Mouse (Mus musculus) G1E (cell line): ENCODE data around the gene Sec61a1. TPM values are rescaled to one million over a fixed set of nuclear protein-coding genes. Genes with fewer than 3 reads are reported as not detected.
A peak's percentile ranks its signal among the peaks of the same experiment; 100 is the strongest.

Experiments used
- ATAC-seq: 2 replicates; pipeline ENCODE4 v1.8.0; 2016; ENCODE audit warnings: mild to moderate bottlenecking; ENCODE audit not compliant: insufficient number of reproducible peaks, poor library complexity, low FRiP score, severe bottlenecking; ENCODE audit errors: extremely low read depth
- DNase-seq: peaks from one replicate; pipeline ENCODE4 v3.0.0; 2012; ENCODE audit warnings: low spot score
- H3K27me3 ChIP-seq: 2 replicates; pipeline ENCODE4 v1.6.1; 2012; ENCODE audit warnings: mild to moderate bottlenecking, low read length, inconsistent platforms; ENCODE audit not compliant: insufficient read depth
- H3K36me3 ChIP-seq: replicated peaks from 2 replicates; pipeline ENCODE3; 2012; ENCODE audit warnings: mild to moderate bottlenecking, inconsistent platforms
- H3K4me1 ChIP-seq: 2 replicates; pipeline ENCODE4 v1.6.1; 2012; ENCODE audit warnings: low read depth, low read length, inconsistent platforms, mixed read lengths; ENCODE audit not compliant: insufficient read depth
- H3K4me3 ChIP-seq: 2 replicates; pipeline ENCODE4 v1.5.1; 2012; ENCODE audit warnings: low read depth, mild to moderate bottlenecking, inconsistent platforms, low read length, moderate library complexity, mixed read lengths
- H3K9me3 ChIP-seq: replicated peaks from 2 replicates; pipeline ENCODE4 v1.6.1; 2012; ENCODE audit warnings: inconsistent platforms
- CTCF ChIP-seq: IDR thresholded peaks from 2 replicates; pipeline ENCODE4 v1.5.1; 2012; ENCODE audit warnings: low read depth, low read length, inconsistent platforms, mixed read lengths
- GATA1 ChIP-seq: IDR thresholded peaks from 2 replicates; pipeline ENCODE4 v1.6.1; 2012; ENCODE audit warnings: borderline replicate concordance, low read length, inconsistent platforms, mixed read lengths
- GATA2 ChIP-seq: IDR thresholded peaks from 2 replicates; pipeline ENCODE4 v1.6.1; 2012; ENCODE audit warnings: low read depth, low read length, inconsistent platforms, borderline replicate concordance
- POLR2AphosphoS5 ChIP-seq: IDR thresholded peaks from 2 replicates; pipeline ENCODE4 v1.6.1; 2012; ENCODE audit warnings: low read depth, low read length, inconsistent platforms; ENCODE audit not compliant: insufficient replicate concordance
- TAL1 ChIP-seq: conservative IDR thresholded peaks from 2 replicates; pipeline ENCODE4 v1.6.1; 2012; ENCODE audit warnings: low read depth, low read length, inconsistent platforms, mixed read lengths
- polyA plus RNA-seq: library from polyadenylated mRNA; stranded (reverse); fragments of >175 nt; gene quantifications from 2 replicates; pipeline ENCODE4 v1.2.3, GENCODE M21; 2012
- total RNA-seq, 2 experiments: library from RNA; stranded (forward) in 1 of 2; stranded (reverse) in 1 of 2; fragments of 200-1000 nt in 1 of 2; fragments of >200 nt in 1 of 2; fragmentation: Nextera tagmentation in 1 of 2; gene quantifications; 2 replicates each; pipeline ENCODE4 v1.2.3; 2014 to 2017

Gene Sec61a1
- total and polyA plus RNA-seq, 3 experiments = 76.1 to 182 (median 86.0) TPM

DNA sequence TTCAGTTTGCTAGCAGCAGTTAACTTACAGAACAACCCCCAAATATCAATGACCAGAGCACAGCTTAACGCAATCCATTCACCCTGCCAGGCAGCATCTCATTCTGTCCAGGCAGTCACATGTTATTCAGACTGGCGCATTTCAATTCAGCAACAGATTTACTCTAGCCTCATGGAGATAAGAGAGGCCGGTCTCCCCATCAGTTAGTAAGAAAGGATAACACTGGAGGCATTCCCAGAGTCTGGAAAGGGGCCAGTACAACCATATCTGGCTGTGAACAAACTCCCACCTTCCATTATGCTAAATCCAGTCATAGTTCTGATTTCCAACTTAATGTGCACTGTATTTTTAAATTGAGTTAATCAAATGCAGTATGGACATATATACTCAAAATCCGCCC, 4.2 kb downstream of the Sec61a1 start:
- DNase-seq (no peak), ATAC-seq (no peak)
- Histone ChIP-seq H3K4me1 (peaks cover 42% of the 10 kb centered on the region), H3K4me3 (no peak overlapping the region), H3K36me3 (peaks cover 76% of the 10 kb centered on the region), H3K9me3 (0 out of 2 replicates have a peak, but pooled peaks cover 3% of the 10 kb centered on the region), H3K27me3 (no peaks in the 10 kb centered on the region)
- no peak for TF ChIP-seq POLR2AphosphoS5
- TF ChIP-seq GATA1 = no peak
- TF ChIP-seq CTCF = no peak
- no peak for TF ChIP-seq GATA2
- no peak for TF ChIP-seq TAL1

DNA sequence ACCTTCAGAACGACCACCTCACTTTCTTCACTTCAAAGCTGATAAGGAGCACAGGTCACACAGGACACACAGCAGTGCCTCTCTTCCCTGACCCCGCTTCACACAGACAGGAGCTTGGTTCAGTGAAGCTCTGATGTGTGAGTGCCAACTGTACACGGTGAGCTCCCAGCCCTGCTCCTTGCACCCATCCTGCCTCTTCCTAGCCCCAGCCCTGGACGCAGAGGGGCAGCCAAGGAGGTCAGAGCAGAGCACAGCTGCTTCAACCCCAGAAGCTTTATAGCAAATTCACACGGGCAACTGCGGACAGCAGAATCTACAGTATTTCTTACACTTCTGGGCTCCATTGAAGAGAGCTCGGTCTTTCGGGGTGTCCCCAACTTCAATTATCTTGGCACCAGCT, 4.7 kb downstream of the Sec61a1 start:
- Histone ChIP-seq H3K27me3 (no peaks in the 10 kb centered on the region), H3K9me3 (0 out of 2 replicates have a peak, but pooled peaks cover 3% of the 10 kb centered on the region), H3K4me3 (no peak overlapping the region), H3K36me3 (peaks cover 81% of the 10 kb centered on the region), H3K4me1 (peaks cover 37% of the 10 kb centered on the region)
- DNase-seq = no peak
- TF ChIP-seq TAL1 (no peak), CTCF (no peak), POLR2AphosphoS5 (no peak), GATA2 (no peak)
- no peak for ATAC-seq

DNA sequence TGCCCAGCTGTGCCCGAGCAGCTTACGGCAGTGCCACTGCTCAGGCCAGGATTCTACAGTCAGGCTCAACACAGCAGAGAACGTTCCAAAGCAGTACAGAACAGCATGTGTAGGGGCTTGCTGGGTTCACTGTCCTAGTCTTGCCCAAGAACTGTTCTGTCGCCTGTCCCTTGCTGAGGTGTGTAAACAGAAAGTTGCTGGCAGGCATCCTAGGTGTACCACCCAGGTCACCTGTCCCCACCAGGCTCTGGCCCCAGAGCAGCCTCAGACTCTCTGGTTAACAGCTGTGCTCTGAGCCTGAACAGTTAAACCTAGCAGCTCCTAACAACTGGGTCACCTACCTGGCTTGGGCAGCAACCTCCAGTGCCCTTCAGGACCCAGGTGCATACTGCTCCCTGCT, 15.7 kb downstream of the Sec61a1 start:
- no peak for TF ChIP-seq CTCF
- TF ChIP-seq GATA2 = no peak
- TF ChIP-seq TAL1 = no peak
- no peak for TF ChIP-seq GATA1
- TF ChIP-seq POLR2AphosphoS5 = 0 out of 2 replicates have a peak, but pooled peaks have one; percentile 31
- peak overlapping the region; percentile 10; the same call in 1 of the 2 replicates for H3K4me3 ChIP-seq
- peaks cover 92% of the 10 kb centered on the region for H3K36me3 ChIP-seq
- peaks cover 60% of the 10 kb centered on the region for H3K4me1 ChIP-seq
- H3K27me3 ChIP-seq = no peaks in the 10 kb centered on the region; the same call in 1 of the 2 replicates
- no peak for ATAC-seq
- no peaks in the 10 kb centered on the region for H3K9me3 ChIP-seq
- no peak for DNase-seq

DNA sequence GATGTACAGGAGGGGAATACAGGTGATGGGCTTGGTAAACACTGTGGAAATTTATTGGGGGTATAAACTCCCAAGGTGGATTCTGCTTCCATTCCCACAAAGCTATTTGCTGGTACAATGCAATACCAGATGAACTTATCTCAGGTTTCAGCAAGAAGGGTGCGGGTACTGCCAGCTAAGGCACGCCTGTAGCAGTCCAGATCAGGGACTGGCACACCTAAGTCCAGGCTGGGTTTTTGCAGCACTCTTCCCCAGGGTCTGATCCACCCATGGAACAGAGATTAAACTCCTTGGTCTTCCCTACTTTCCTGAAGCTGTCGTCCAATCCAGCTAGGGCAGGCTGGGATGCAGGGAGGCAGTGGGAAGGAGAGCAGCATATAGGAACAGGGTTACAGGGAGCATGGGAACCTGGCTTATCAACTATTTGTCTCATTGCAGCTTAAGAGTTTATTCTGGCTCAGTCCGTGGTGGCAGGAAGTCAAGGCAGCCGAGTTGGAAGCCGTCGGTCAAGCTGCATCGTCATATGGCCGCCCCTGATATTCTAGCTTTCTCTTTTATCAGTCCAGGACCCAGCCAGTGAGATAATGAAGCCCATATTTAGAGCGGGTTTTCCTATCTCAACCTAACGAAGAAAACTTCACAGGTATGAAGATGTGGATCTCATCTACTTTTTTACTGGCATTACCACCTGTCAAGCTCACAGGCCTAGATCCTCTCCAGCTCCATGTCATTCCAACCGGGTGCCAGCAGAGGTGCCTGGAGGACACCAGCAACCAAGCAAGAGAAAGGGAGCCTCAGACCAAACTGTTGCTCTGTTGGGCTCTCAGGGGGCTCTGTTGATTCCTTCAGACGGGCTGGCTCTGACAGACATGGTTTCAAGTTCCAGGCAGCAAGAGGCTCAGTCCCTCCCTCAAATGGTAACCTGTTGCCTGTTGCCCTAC, 16.4 kb downstream of the Sec61a1 start:
- H3K36me3 ChIP-seq = peaks cover 92% of the 10 kb centered on the region
- no peaks in the 10 kb centered on the region; the same call in 1 of the 2 replicates for H3K27me3 ChIP-seq
- DNase-seq (peak; percentile 19), ATAC-seq (no peak; the same call in 1 of the 2 replicates)
- H3K4me3 ChIP-seq = peak overlapping the region; percentile 10; the same call in 1 of the 2 replicates
- H3K9me3 ChIP-seq = no peaks in the 10 kb centered on the region
- peaks cover 60% of the 10 kb centered on the region for H3K4me1 ChIP-seq
- TF ChIP-seq CTCF = no peak
- no peak for TF ChIP-seq POLR2AphosphoS5
- no peak for TF ChIP-seq GATA1

DNA sequence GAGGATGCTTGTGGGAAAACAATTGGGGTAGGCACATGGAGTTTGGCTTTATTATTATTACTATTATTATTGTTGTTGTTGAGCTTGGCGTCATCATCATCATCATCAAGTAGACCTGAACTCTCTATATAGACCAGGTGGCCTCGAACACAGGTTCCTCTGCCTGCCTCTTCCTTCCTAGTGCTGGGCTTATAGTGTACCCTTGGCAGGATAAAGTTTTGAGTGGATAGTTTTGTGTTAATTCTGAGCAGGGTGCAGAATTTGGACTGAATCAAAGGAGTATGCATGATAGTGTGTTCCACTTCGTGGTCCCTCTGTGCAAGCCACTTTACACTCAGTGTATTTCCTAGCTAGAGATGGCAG, 18.3 kb downstream of the Sec61a1 start:
- DNase-seq = no peak
- peaks cover 90% of the 10 kb centered on the region for H3K36me3 ChIP-seq
- TF ChIP-seq CTCF (no peak), POLR2AphosphoS5 (no peak), GATA1 (no peak), TAL1 (no peak), GATA2 (no peak)
- H3K27me3 ChIP-seq = no peaks in the 10 kb centered on the region; the same call in 1 of the 2 replicates
- peaks cover 60% of the 10 kb centered on the region for H3K4me1 ChIP-seq
- ATAC-seq = no peak
- H3K9me3 ChIP-seq = no peaks in the 10 kb centered on the region
- peak overlapping the region; percentile 71 for H3K4me3 ChIP-seq

DNA sequence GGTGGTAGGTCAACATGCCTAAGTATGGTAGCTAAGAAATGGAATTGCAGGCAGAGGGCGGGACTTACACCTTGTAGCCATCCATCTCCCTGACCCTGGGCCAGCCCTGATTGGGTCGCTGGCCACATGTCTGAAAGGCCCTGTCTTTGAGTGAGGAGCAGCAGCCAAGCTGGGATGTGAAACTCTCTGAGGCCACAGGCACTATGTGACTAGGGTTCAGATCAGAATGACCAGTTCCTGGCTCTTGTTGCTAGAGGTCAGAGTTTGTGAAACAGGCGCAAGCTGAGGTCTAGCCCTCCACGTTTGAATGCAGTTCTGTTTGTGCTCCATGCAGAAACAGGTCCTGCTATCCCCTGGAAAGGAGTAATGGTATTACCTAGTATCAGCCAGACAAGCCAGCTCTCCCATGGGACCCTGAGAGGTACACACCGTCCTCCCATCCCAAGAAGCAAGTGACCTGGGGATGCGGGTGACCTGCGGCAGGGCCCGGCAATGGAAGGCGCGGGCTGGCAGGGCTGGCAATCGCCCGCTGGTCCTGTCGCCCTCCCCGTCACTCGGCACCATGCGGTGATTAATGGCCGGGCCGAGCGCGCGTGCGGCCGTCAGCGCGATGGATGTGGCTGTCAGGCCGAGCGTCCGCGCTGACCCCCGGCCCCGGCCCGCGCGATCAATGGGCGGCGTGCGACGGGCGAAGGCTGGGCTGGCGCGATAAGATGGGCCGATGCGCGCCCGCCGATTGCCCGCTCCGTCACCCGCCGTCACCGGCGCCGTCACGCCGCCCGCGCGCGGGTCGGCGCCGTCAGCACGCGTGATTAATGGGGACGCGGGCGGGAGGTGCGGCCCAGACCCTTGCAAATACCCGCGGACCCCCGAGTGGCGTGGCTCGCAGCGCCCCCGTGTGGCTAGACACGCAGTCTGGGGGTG, 19.0 kb downstream of the Sec61a1 start:
- no peaks in the 10 kb centered on the region; the same call in 1 of the 2 replicates for H3K27me3 ChIP-seq
- peaks cover 85% of the 10 kb centered on the region for H3K36me3 ChIP-seq
- H3K9me3 ChIP-seq = no peaks in the 10 kb centered on the region
- peak overlapping the region; percentile 71 for H3K4me3 ChIP-seq
- ATAC-seq = no peak
- peaks cover 60% of the 10 kb centered on the region for H3K4me1 ChIP-seq
- DNase-seq = peak; percentile 60
- no peak for TF ChIP-seq GATA2
- TF ChIP-seq POLR2AphosphoS5 = no peak
- peak; percentile 15; the same call in 1 of the 2 replicates for TF ChIP-seq CTCF
